Mouse (Mus musculus): ENCODE results near the gene Fam183b.

DNA sequence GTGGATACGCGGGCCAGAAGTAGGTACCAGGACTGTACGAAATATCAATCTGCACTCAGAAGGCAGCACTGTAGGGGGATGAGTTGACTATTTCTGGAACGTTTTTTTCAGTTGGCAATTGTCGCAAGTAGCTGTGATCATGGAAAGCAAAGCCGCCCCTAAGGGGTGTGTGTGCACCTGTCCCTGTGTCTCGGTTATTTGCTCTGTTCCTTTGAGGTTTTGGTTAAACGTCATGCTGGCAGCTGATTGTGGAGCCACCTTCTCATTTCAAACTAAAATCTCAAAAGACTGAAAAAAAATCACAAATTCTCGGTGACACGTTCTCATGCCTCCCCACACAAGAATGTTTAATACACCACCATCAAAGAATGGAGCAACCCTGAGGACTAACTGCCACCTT, 14.1 kb downstream of the Fam183b start:
- TF ChIP-seq POLR2A (IDR thresholded peaks at IDR 0.05; ENCODE audit: low read depth, low read length) (no peak), CTCF (IDR thresholded peaks at IDR 0.05; ENCODE audit: borderline replicate concordance, insufficient read depth, low read length) (no peak)
